Mouse (Mus musculus) thymus, postnatal 0 days (tissue): Measurements from ENCODE around the gene Gm6993. TPM values are rescaled to one million over a fixed set of nuclear protein-coding genes. Genes with fewer than 3 reads are reported as not detected.

Source experiments
- DNase-seq: peaks from one replicate; pipeline ENCODE4 v3.0.0-alpha.2; 2015; ENCODE audit warnings: low spot score
- polyA plus RNA-seq: library from polyadenylated mRNA; unstranded; fragments of >200 nt; fragmentation: Nextera tagmentation; extraction: Ambion mirVana; gene quantifications from 2 replicates; pipeline ENCODE4 v1.2.1, GENCODE M21; 2015

Gm6993 gene
- polyA plus RNA-seq, 1 experiment from 2014 or later = not detected

- no peak for DNase-seq
Measured at GRCm38 (mm10) chr12:31239798-31240197, 772 bp upstream of the Gm6993 start.

GRCm38 (mm10) chr12:31241595-31242342, 1.2 kb downstream of the Gm6993 start:
- no peak for DNase-seq

DNA sequence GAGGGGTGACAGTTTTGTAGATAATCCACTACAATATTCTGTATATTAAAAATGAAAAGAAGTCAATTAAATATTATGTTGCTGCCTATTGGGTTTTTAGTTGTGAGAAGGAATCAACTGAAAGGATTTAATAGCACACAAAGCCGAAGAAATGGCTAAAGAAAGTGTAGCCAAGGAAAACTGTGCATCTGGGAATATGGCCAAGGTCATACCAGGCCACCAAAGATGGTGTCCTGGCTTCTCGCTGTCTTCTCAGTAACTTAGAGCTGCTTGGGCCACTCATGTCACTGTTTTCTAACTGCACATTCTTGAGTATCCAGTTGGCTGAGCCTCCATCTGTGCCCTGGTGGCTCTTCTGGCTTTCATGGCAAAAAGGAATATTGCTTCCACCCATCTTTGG, 3.4 kb downstream of the Gm6993 start:
- DNase-seq = no peak

DNA sequence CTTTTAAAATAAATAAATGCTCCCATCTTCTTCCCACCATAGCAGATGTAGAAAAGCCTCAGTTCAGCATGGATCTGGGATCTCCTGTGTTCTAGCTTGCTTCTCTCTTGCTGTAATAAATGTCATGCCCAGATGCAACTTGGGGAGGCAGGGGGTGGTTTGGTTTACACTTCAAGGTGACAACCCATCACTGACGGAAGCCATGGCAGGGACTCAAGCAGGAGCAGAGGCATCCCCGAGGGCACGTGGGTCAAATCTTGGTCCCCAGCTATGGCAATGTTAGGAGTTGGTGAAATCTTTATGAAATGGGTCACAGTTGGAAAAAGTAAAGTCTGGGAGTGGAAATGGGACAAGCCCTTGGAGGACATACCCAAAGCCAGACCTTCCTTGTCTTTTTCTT, 4.1 kb downstream of the Gm6993 start:
- DNase-seq = no peak

- DNase-seq = no peak
Measured at GRCm38 (mm10) chr12:31246153-31246552, 5.6 kb downstream of the Gm6993 start.

DNA sequence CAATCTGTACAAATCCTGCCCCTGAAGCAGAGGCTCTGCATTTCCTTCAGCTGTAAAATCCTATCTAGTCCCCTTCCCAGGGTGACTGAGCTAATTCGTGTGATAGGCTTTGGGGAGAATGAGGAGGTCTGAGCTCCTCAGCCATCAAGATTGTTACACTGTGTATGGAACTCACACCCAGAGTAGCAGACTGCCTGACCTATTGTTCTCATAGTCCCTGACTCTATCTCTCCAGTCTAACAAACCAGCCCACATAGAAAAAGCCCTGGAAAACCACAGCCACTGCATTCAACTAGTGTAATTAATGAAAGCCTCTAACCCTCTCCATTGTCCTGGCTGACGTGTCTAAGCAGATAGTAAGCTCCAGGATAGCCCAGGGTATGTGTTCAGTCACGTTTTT, 6.0 kb downstream of the Gm6993 start:
- DNase-seq = no peak

DNA sequence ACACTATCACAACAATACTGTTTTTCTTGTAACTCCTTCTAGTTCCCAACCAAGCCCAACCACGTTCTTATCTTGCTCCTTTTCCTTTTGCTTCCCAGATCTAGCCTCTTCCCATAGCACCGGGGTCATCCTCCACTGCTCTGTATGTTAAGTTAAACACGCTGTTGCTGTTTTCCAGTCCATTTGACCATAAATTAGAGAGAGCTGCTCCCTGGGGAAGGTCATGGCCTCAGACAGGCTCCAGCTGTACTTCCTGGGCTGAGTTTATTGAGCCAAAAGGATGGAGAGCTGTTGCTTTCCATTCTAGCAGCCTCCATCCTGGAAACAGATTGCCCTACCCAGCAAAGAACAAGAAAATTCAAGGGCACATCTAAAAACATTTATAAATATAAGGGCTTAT, 7.6 kb downstream of the Gm6993 start:
- no peak for DNase-seq

DNA sequence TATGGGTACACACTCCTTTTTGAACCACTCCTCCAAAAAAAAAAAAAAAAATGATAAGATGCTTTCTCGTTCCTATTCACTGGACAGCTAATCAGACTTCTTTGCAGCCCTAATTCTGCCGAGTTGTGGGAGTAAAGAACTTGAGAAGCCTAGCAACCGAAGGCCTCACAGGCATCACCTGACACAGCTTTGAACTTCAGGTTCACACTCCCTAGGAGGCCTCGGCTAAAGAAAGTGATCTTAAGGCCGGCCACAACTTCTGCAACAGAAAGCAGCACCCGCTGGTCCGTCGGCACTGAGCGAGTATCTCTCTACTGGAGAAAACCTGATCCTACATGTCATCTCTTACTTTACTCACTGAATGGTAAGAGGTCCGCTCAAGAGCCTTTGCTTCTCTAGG, 8.1 kb downstream of the Gm6993 start:
- DNase-seq = no peak

DNA sequence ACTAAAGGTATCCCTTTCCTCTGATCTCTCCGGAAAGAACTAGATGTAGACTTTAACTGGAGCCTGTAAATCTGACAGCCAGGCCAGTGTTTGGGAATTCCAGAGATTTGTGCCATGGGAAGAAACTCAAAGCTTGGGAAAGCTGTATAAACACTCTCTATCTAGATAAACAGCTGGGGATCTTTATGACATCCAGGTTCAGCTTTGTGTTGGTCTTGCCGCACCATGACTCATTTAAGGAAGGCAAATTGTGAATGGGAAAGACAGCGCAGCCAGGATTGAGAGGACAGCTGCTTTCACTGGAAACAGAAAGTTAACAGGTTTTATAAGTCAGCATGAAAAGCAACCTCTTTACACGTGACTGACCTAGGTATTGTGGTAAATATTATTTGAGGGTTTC, 11.7 kb downstream of the Gm6993 start:
- DNase-seq = no peak

DNA sequence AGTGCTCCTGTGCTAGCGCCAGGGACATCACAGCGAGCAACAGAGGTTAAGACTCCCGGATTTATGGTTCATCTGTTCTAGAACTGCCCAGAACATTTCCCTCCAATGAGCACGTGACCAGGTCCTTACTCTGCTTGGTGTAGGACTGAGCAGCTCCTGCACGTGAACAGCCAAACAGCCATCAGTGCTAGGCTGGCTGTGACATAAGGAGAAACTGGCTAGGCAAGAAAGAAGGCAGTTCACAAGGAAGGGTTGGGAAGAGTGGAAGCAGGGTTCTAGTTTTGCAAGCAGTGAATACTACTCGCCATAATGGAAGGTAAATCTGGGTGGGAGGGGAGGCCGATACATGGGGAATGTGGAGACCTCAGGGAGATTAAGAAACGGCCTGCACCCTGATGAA, 14.4 kb downstream of the Gm6993 start:
- DNase-seq = no peak

GRCm38 (mm10) chr12:31256121-31256903, 15.7 kb downstream of the Gm6993 start:
- no peak for DNase-seq

DNA sequence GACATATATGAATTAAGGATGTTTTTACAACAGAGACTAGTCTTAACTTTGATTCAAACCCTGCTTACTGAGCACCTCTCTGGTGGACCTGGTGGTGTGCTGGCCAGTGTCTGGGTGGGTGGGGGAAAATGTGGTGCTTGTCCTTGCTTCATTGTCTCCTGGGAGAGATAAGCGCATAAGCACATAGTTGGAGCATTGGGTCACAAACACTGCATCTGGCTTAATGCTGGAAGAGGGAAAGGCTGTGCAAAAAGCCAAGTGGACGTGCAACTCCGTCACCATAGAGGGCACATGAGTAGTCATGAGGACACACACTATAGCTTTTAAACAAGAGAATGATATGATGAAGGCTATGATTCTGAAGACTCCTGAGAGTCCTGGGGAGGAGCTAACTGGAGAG, 21.3 kb downstream of the Gm6993 start:
- DNase-seq = no peak

- no peak for DNase-seq
Measured at GRCm38 (mm10) chr12:31263921-31264320, 23.4 kb downstream of the Gm6993 start.

DNA sequence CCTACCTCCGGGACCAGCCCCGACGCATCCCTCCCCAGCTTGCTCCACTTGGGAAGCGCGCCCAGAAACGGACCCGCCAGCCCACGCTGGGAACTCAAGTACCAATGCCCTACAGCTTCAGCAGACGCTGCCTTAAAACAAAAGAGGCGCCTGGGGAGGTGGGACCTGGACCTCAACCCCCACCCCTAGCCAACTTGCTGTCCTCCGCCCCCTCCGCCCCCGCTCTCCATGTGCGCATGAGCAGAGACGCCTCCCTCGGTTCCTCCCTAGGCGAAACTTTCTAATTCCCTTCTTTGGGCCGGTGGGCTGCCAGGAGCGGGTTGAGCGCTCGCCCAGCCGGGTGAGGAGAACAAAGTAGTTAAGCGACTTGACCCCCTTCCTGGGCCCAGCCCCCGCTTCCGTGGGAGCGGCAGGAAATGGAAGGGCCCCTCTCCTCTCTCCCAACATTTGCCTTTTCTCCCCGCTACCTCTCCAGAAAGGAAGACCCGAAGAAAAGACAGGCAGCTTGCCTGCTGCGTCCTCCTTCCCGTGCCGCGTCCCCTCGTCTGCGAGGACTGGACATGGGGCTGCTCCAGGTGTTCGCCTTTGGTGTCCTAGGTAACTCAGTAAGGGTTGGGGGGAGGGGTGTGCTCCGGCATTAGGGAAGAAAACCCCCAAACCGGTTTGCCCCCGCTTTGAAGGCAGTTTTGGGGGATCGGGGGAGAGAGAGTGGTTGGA, 24.6 kb downstream of the Gm6993 start, which contains the start of gene Lamb1:
Lamb1 (plus strand) TSS at position 230 of the 717 bp plus-strand sequence.
- no peak for DNase-seq

DNA sequence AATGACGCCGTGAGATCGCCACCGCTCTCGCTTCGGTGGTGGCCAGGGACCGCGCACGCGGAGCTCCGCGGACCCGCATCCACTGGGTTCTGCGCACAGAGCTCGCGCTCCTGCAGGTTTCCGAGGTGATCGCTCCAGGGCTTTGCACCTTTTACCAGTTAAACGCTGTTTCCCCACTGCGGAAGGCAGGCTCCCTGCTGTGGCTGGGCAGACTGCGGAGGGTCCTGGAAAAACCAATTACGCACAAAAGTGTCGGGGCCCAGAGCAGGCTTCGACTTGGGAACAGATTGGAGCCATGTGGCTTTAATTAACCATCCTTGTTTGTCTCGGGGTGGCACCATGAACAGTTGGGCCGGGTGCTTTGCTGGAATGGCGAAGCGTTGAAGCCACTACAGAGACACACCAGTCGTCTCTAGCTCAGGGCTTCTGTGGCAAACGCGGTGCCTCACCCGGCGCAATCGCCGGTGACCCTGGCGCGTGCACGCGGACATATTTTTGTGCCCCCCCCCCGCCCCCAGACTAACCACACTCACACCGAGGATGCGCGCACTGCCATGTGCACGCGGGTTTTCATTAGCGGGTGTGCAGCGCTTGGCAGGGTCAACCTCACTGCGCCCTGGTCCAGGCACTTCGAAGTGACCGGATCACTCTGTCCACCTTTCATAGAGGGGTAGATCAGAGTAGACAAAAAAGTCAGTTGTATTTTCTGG, 25.3 kb downstream of the Gm6993 start:
- DNase-seq = no peak

- no peak for DNase-seq
Measured at GRCm38 (mm10) chr12:31266686-31267085, 26.1 kb downstream of the Gm6993 start.

DNA sequence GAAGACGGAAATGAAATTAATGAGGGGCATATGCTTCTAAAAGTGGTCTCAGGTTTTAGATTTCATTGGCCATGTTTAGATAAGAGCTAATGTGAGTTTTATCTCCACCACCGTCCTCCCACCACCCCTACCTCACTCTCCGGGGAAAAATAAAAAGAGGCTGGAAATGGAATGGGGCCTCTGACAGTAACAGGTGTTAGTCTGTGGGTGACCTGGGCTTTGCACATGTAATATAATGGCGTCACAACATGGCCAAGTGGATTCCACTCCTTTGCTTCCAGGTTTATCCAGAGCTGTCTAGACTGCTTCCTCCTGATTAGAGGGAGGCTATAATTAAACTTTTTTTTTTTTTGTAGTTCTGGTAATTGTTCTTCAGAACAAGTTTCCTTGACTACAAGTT, 26.8 kb downstream of the Gm6993 start:
- DNase-seq = no peak

- DNase-seq = no peak
Measured at GRCm38 (mm10) chr12:31268315-31268714, 27.7 kb downstream of the Gm6993 start.

DNA sequence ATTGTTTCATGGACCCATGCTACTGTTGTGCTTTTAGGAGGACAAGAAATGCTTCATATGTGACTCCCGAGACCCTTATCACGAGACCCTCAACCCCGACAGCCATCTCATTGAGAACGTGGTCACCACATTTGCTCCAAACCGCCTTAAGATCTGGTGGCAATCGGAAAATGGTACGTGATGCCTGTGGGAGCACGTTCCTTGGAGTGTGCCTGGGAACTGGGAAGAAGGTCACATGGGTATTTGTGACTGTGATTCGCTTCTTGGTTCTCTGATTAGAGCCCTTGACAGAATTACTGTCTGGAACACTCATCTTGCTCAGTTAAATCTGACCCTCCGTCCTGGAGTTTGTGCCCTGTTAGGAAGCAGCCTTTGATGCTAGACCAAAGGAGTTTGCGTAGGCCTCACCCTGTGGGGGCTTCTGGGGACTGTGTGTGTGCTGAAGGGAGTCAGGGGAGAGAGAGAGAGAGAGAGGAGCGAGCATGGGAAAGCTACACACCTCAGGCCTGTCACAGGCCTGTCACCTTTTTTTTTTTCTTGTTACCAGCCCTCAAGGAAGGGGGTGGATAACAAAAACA, 28.5 kb downstream of the Gm6993 start:
- no peak for DNase-seq

- DNase-seq = no peak
Measured at GRCm38 (mm10) chr12:31270361-31270760, 29.8 kb downstream of the Gm6993 start.

DNA sequence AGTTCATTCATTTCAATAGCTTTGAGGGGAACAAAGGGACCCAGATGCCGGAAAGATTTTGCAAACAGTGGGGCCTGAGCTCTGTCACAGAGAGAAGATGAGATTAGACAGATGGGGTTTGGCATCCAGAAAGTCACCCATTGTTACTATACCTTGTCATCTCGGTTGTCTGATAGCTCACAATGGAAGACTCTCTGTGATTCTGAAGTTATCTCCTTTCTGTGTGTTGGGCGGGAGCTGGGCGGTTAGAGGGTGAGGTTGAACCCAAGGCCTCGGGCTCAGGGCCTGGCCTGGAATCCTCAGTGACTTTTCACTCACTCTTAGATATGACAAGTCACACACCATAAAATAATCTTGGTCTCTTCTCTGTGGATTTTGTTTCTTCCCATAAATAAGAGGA, 30.2 kb downstream of the Gm6993 start:
- no peak for DNase-seq
